Mouse (Mus musculus): Measurements from ENCODE around the gene Sde2.

GRCm38 (mm10) chr1:180801466-180801994 lies 49.4 kb upstream of the Sde2 start:
- TF ChIP-seq MYOD1 (IDR thresholded peaks at IDR 0.05; ENCODE audit: control insufficient read depth in 1 of 3, insufficient read length in 2 of 3, low read depth in 2 of 3) (no peak), POLR2A (IDR thresholded peaks at IDR 0.05; ENCODE audit: insufficient read length, low read depth) (no peak), CEBPB (IDR thresholded peaks at IDR 0.05; ENCODE audit: insufficient read depth, poor library complexity, severe bottlenecking) (no peak), USF1 (IDR thresholded peaks at IDR 0.05; ENCODE audit: low read depth) (no peak), MAX (IDR thresholded peaks at IDR 0.05; ENCODE audit: low read depth) (no peak), POLR2AphosphoS2 (IDR thresholded peaks at IDR 0.05; ENCODE audit: insufficient read length, low read depth) (no peak), E2F4 (IDR thresholded peaks at IDR 0.05; ENCODE audit: insufficient read depth) (no peak)

All from myocyte (in vitro differentiated cells).